13 mouse cellular contexts compared by ENCODE assay signal in genomic region chr17:32629726-32630125, GRCm38 (mm10). TPM values are rescaled to one million over a fixed set of nuclear protein-coding genes. Genes with fewer than 3 reads are reported as not detected.
"Had no signal": no experiment of that assay in that cellular context is flagged by ENCODE, and none has a peak within 500 bp of the region (broad histone marks: within the 10 kb centered on the region; RNA-seq: fewer than 3 reads in every experiment).

No protein-coding gene starts in this region.

RNA-seq across cellular contexts. Expression of gene Cyp4f37, which starts 8.6 kb away (rescaled TPM):
- total RNA-seq: common myeloid progenitor, adult 5-6 weeks; forebrain, postnatal 0 days; gastrocnemius, adult 18-20 months; gastrocnemius, adult 2 months; gastrocnemius, adult 8-10 months; gastrocnemius, postnatal 10 days; gastrocnemius, postnatal 14 days; gastrocnemius, postnatal 25 days; gastrocnemius, postnatal 36 days; gastrocnemius, postnatal 4 days; heart, adult 18-20 months; heart, adult 2 months; heart, adult 8-10 months had no signal

RNA-seq across cellular contexts. Expression of gene Cyp4f40, which starts 29.0 kb away (rescaled TPM):
- total RNA-seq: common myeloid progenitor, adult 5-6 weeks; forebrain, postnatal 0 days; gastrocnemius, adult 18-20 months; gastrocnemius, adult 2 months; gastrocnemius, adult 8-10 months; gastrocnemius, postnatal 10 days; gastrocnemius, postnatal 14 days; gastrocnemius, postnatal 25 days; gastrocnemius, postnatal 36 days; gastrocnemius, postnatal 4 days; heart, adult 18-20 months; heart, adult 2 months; heart, adult 8-10 months had no signal

RNA-seq across cellular contexts. Expression of gene Cyp4f15, which starts 55.7 kb away (rescaled TPM):
- total RNA-seq: common myeloid progenitor, adult 5-6 weeks; gastrocnemius, adult 18-20 months; gastrocnemius, adult 2 months; gastrocnemius, postnatal 10 days; gastrocnemius, postnatal 14 days; gastrocnemius, postnatal 25 days; gastrocnemius, postnatal 36 days; gastrocnemius, postnatal 4 days; heart, adult 2 months had no signal
